In genomic region chr9:108452911-108453310, GRCm38 (mm10) we compare ENCODE assay signal across 11 mouse cellular contexts. TPM values are rescaled to one million over a fixed set of nuclear protein-coding genes. Genes with fewer than 3 reads are reported as not detected.
DNase-seq lines count a peak whose midpoint lies in the region; ATAC-seq and TF ChIP-seq lines count a peak whose summit lies in the region.
"Had no signal": no experiment of that assay in that cellular context is flagged by ENCODE, and none has a peak within 500 bp of the region (broad histone marks: within the 10 kb centered on the region; RNA-seq: fewer than 3 reads in every experiment).

No protein-coding gene starts in this region.

- no peak for TF ChIP-seq RAD21 in MEL (IDR thresholded peaks at IDR 0.05; ENCODE audit: low read depth, low read length)

- peak overlapping the region; percentile 74 for H3K4me3 ChIP-seq in heart, embryonic 10.5 days
- peak overlapping the region; percentile 69 to 80 for H3K4me3 ChIP-seq in MEL (ENCODE audit: control insufficient read depth in 1 of 2, insufficient read depth in 1 of 2, low read depth in 2 of 2, low read length in 2 of 2)
- peak overlapping the region; percentile 64 for H3K4me3 ChIP-seq in hindbrain, embryonic 13.5 days
- H3K4me3 ChIP-seq in midbrain, embryonic 10.5 days = peak overlapping the region; percentile 69

- no peak for DNase-seq in heart, embryonic 10.5 days (ENCODE audit: low spot score)
- no peak for DNase-seq in heart, postnatal 14 days
- no peak for DNase-seq in MEL (ENCODE audit: low read depth, low spot score)
- no peak for DNase-seq in midbrain, embryonic 10.5 days (ENCODE audit: low spot score)
- no peak for DNase-seq in urinary bladder, adult 18-20 months (ENCODE audit: low spot score in 2 of 2)
- DNase-seq in frontal cortex, postnatal 10 days (ENCODE audit: low spot score in 2 of 2) = no peak
- DNase-seq in ovary, postnatal 10 days (ENCODE audit: low spot score) = no peak

- peak overlapping the region; percentile 50 for H3K9ac ChIP-seq in MEL (ENCODE audit: control insufficient read depth, low read depth, low read length, poor library complexity, severe bottlenecking)
- H3K9ac ChIP-seq in hindbrain, embryonic 13.5 days = peak overlapping the region; percentile 85

- H3K4me1 ChIP-seq in heart, embryonic 10.5 days = peaks cover 64% of the 10 kb centered on the region
- H3K4me1 ChIP-seq in MEL (ENCODE audit: control insufficient read depth in 1 of 2, insufficient read depth in 2 of 2, low read length in 2 of 2) = peaks cover 25 to 65% of the 10 kb centered on the region in 2 experiments
- peaks cover 52% of the 10 kb centered on the region for H3K4me1 ChIP-seq in hindbrain, embryonic 13.5 days (replicated peaks)
- H3K4me1 ChIP-seq in midbrain, embryonic 10.5 days = peaks cover 52% of the 10 kb centered on the region

- H3K36me3 ChIP-seq in heart, embryonic 10.5 days = peaks cover 17% of the 10 kb centered on the region
- peaks cover 0 to 29% of the 10 kb centered on the region in 2 experiments; a peak in 2 of 4 replicates for H3K36me3 ChIP-seq in MEL (ENCODE audit: control insufficient read depth in 1 of 2, insufficient read depth in 2 of 2, low read length in 2 of 2)
- peaks cover 17% of the 10 kb centered on the region for H3K36me3 ChIP-seq in hindbrain, embryonic 13.5 days
- peaks cover 12% of the 10 kb centered on the region for H3K36me3 ChIP-seq in midbrain, embryonic 10.5 days

- peak overlapping the region; percentile 95 for H3K27ac ChIP-seq in heart, embryonic 10.5 days
- peak overlapping the region; percentile 37 for H3K27ac ChIP-seq in MEL (ENCODE audit: control insufficient read depth, low read depth, low read length)
- peak overlapping the region; percentile 90 for H3K27ac ChIP-seq in hindbrain, embryonic 13.5 days
- peak overlapping the region; percentile 92 for H3K27ac ChIP-seq in midbrain, embryonic 10.5 days (replicated peaks)

- no peak for TF ChIP-seq CTCF in MEL (IDR thresholded peaks at IDR 0.05 in 2 of 3, conservative IDR thresholded peaks at IDR 0.05 in 1 of 3; ENCODE audit: control insufficient read depth in 1 of 3, insufficient read depth in 1 of 3, low read depth in 2 of 3, low read length in 3 of 3, poor library complexity in 1 of 3, severe bottlenecking in 1 of 3)

- peak overlapping the region; percentile 72 for H3K4me2 ChIP-seq in hindbrain, embryonic 13.5 days

- H3K79me2 ChIP-seq in MEL (ENCODE audit: control insufficient read depth, insufficient read depth, low read length, poor library complexity) = peaks cover 5% of the 10 kb centered on the region

- no peaks in the 10 kb centered on the region for H3K9me3 ChIP-seq in heart, embryonic 10.5 days
- H3K9me3 ChIP-seq in MEL (replicated peaks; ENCODE audit: insufficient read depth, low read length) = no peaks in the 10 kb centered on the region
- H3K9me3 ChIP-seq in hindbrain, embryonic 13.5 days = no peaks in the 10 kb centered on the region
- no peaks in the 10 kb centered on the region for H3K9me3 ChIP-seq in midbrain, embryonic 10.5 days (replicated peaks)

- H3K27me3 ChIP-seq in heart, embryonic 10.5 days (ENCODE audit: insufficient read depth, poor library complexity, severe bottlenecking) = no peaks in the 10 kb centered on the region
- H3K27me3 ChIP-seq in MEL (ENCODE audit: control insufficient read depth in 1 of 2, insufficient read depth in 2 of 2, low read length in 2 of 2) = no peaks in the 10 kb centered on the region
- H3K27me3 ChIP-seq in hindbrain, embryonic 13.5 days = peaks cover 11% of the 10 kb centered on the region
- peaks cover 10% of the 10 kb centered on the region for H3K27me3 ChIP-seq in midbrain, embryonic 10.5 days (ENCODE audit: low read depth, poor library complexity, severe bottlenecking)

- 47% methylated on average over 6 of the region's 6 CpGs for whole genome bisulfite sequencing in heart, embryonic 10.5 days
- WGBS in hindbrain, embryonic 13.5 days = 51% methylated on average over 6 of the region's 6 CpGs
- 54% methylated on average over 6 of the region's 6 CpGs for WGBS in midbrain, embryonic 10.5 days

- intact Hi-C loops in heart, postnatal 14 days (cut with DNase I) = loop anchor here (5.0 kb wide), 2 partner anchors 41 to 71 kb away; no protein-coding TSS in a partner anchor

- ATAC-seq in hindbrain, embryonic 13.5 days (ENCODE audit: low FRiP score) = peak; percentile 22

- no peak for TF ChIP-seq EP300 in MEL (IDR thresholded peaks at IDR 0.05; ENCODE audit: low read depth in 1 of 2, low read length in 2 of 2)

- TF ChIP-seq POLR2A in MEL (IDR thresholded peaks at IDR 0.05; ENCODE audit: control insufficient read depth in 1 of 2, insufficient read depth in 1 of 2, low read depth in 1 of 2, low read length in 2 of 2, poor library complexity in 1 of 2) = no peak

TF ChIP-seq in MEL, 35 proteins besides CTCF, POLR2A, EP300 and RAD21:
- TF ChIP-seq E2F4 (IDR thresholded peaks at IDR 0.05; ENCODE audit: borderline replicate concordance, low read depth, low read length) (no peak), MYC (IDR thresholded peaks at IDR 0.05; ENCODE audit: low read depth, low read length) (0 out of 2 replicates have a peak, but pooled peaks have one; percentile 6), USF1 (IDR thresholded peaks at IDR 0.05; ENCODE audit: low read depth, low read length) (peak; percentile 66; the same call in 1 of the 2 replicates), ZNF384 (IDR thresholded peaks at IDR 0.05; ENCODE audit: low read depth, low read length) (no peak), SMC3 (IDR thresholded peaks at IDR 0.05; ENCODE audit: low read depth, low read length) (no peak)

RNA-seq across cellular contexts. Expression of gene Ccdc71, which starts 7.4 kb away (rescaled TPM):
- 46.6 and 61.1 TPM in 2 replicates for polyA plus RNA-seq in heart, embryonic 10.5 days (2016; fragmentation: Nextera tagmentation; extraction: Ambion mirVana)
- 10 to 100 TPM; 23.6 to 29.4 TPM for total RNA-seq in heart, postnatal 14 days (2021)
- total RNA-seq in MEL (2012; rRNA removed) = 18.3 and 23.1 TPM in 2 replicates
- 10 to 100 TPM in 1 of 2 experiments, not detected in 1; 39.9 TPM for polyA plus RNA-seq in MEL (2012; ENCODE audit: insufficient read depth in 1 of 2, insufficient read length in 2 of 2, low read depth in 1 of 2, low replicate concordance in 2 of 2, missing spikeins in 1 of 2)
- polyA plus RNA-seq in hindbrain, embryonic 13.5 days (2015; fragmentation: Nextera tagmentation; extraction: Ambion mirVana) = 58.0 and 59.4 TPM in 2 replicates
- 58.2 and 59.4 TPM in 2 replicates for polyA plus RNA-seq in midbrain, embryonic 10.5 days (2016; fragmentation: Nextera tagmentation; extraction: Ambion mirVana)

RNA-seq across cellular contexts. Expression of gene Klhdc8b, which starts 8.5 kb away (rescaled TPM):
- polyA plus RNA-seq in heart, embryonic 10.5 days (2016; fragmentation: Nextera tagmentation; extraction: Ambion mirVana) = 86.8 and 106 TPM in 2 replicates
- 10 to 100 TPM; 15.0 to 15.2 TPM for total RNA-seq in heart, postnatal 14 days (2021)
- 48.0 and 71.9 TPM in 2 replicates for total RNA-seq in MEL (2012; rRNA removed)
- 10 to 100 TPM; 57.3 to 77.2 TPM for polyA plus RNA-seq in MEL (2012; ENCODE audit: insufficient read depth in 1 of 2, insufficient read length in 2 of 2, low read depth in 1 of 2, low replicate concordance in 2 of 2, missing spikeins in 1 of 2)
- polyA plus RNA-seq in hindbrain, embryonic 13.5 days (2015; fragmentation: Nextera tagmentation; extraction: Ambion mirVana) = 66.4 and 69.1 TPM in 2 replicates
- 43.1 and 52.1 TPM in 2 replicates for polyA plus RNA-seq in midbrain, embryonic 10.5 days (2016; fragmentation: Nextera tagmentation; extraction: Ambion mirVana)

RNA-seq across cellular contexts. Expression of gene BC048562, which starts 16.6 kb away (rescaled TPM):
- polyA plus RNA-seq in heart, embryonic 10.5 days (2016; fragmentation: Nextera tagmentation; extraction: Ambion mirVana) = not detected in 2 replicates
- not detected for total RNA-seq in heart, postnatal 14 days (2021)
- not detected in 2 replicates for total RNA-seq in MEL (2012; rRNA removed)
- not detected for polyA plus RNA-seq in MEL (2012; ENCODE audit: insufficient read depth in 1 of 2, insufficient read length in 2 of 2, low read depth in 1 of 2, low replicate concordance in 2 of 2, missing spikeins in 1 of 2)
- polyA plus RNA-seq in hindbrain, embryonic 13.5 days (2015; fragmentation: Nextera tagmentation; extraction: Ambion mirVana) = not detected in 2 replicates
- polyA plus RNA-seq in midbrain, embryonic 10.5 days (2016; fragmentation: Nextera tagmentation; extraction: Ambion mirVana) = not detected in 2 replicates
- polyA plus RNA-seq: C2C12; large intestine, adult 2 months; small intestine, adult 2 months had no signal

RNA-seq across cellular contexts. Expression of gene Ccdc36, which starts 24.6 kb away (rescaled TPM):
- 1.1 and 1.5 TPM in 2 replicates for polyA plus RNA-seq in heart, embryonic 10.5 days (2016; fragmentation: Nextera tagmentation; extraction: Ambion mirVana)
- not detected for total RNA-seq in heart, postnatal 14 days (2021)
- total RNA-seq in MEL (2012; rRNA removed) = not detected in 2 replicates
- not detected for polyA plus RNA-seq in MEL (2012; ENCODE audit: insufficient read depth in 1 of 2, insufficient read length in 2 of 2, low read depth in 1 of 2, low replicate concordance in 2 of 2, missing spikeins in 1 of 2)
- polyA plus RNA-seq in hindbrain, embryonic 13.5 days (2015; fragmentation: Nextera tagmentation; extraction: Ambion mirVana) = 1.0 and 1.2 TPM in 2 replicates
- 0.81 and 1.1 TPM in 2 replicates for polyA plus RNA-seq in midbrain, embryonic 10.5 days (2016; fragmentation: Nextera tagmentation; extraction: Ambion mirVana)
- polyA plus RNA-seq: C2C12; large intestine, adult 2 months; small intestine, adult 2 months had no signal

RNA-seq across cellular contexts. Expression of gene Lamb2, which starts 26.6 kb away (rescaled TPM):
- 46.3 and 57.4 TPM in 2 replicates for polyA plus RNA-seq in heart, embryonic 10.5 days (2016; fragmentation: Nextera tagmentation; extraction: Ambion mirVana)
- total RNA-seq in heart, postnatal 14 days (2021) = 100 to 1,000 TPM; 355 to 379 TPM
- 0.56 and 0.58 TPM in 2 replicates for total RNA-seq in MEL (2012; rRNA removed)
- polyA plus RNA-seq in MEL (2012; ENCODE audit: insufficient read depth in 1 of 2, insufficient read length in 2 of 2, low read depth in 1 of 2, low replicate concordance in 2 of 2, missing spikeins in 1 of 2) = under 1 TPM in 1 of 2 experiments, not detected in 1; 0.84 TPM
- 20.9 and 21.6 TPM in 2 replicates for polyA plus RNA-seq in hindbrain, embryonic 13.5 days (2015; fragmentation: Nextera tagmentation; extraction: Ambion mirVana)
- polyA plus RNA-seq in midbrain, embryonic 10.5 days (2016; fragmentation: Nextera tagmentation; extraction: Ambion mirVana) = 42.7 and 46.2 TPM in 2 replicates

Comparison
In these comparisons a context has a peak if more than half of its experiments do, and no peak if none do; other contexts are left out.
1. H3K27ac ChIP-seq: peak in every context shown above with its lines; median percentile 95 in heart, embryonic 10.5 days; 92 in midbrain, embryonic 10.5 days; 90 in hindbrain, embryonic 13.5 days; 37 in MEL.